Mouse (Mus musculus) skeletal muscle tissue, adult 2 months (tissue): ENCODE measurements around the gene Aldh18a1.
A peak's percentile ranks its signal among the peaks of the same experiment; 100 is the strongest.
"Not testable (repeated sequence)": the region's sequence is repeated elsewhere in the genome, so short reads cannot be mapped to it uniquely, and the experiment has no call there.

Source experiments
- DNase-seq: peaks from one replicate; pipeline ENCODE4 v3.0.0-alpha.2; 2012; ENCODE audit warnings: low read depth, low spot score

Gene Aldh18a1

GRCm38 (mm10) chr19:40588293-40588654 lies at the start of gene Aldh18a1:
Gene Aldh18a1, minus strand, starts transcription at chr19:40588463.
- peak; percentile 84 for DNase-seq

GRCm38 (mm10) chr19:40637601-40638000 lies 49.3 kb upstream of the Aldh18a1 start:
- peak; percentile 26 for DNase-seq

- DNase-seq, result peak; percentile 20
Observed at GRCm38 (mm10) chr19:40637091-40637490, 48.8 kb upstream of the Aldh18a1 start.

DNA sequence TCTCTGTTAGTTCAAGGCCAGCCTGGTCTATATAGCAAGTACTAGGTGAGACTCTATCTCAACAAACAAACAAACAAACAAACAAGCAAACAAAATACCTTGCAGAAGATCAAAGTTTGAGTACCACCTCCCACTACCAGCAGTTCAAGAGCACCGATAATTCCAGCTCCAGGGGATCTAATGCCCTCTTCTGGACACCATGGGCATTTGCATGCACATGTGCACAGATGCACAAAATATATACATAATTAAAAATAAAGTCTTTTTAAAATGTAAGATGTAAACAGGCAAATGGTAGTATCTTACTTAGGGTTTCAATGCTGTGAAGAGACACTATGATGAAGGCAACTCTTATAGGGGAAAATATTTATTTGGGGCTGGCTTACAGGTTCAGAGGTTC lies 44.9 kb upstream of the Aldh18a1 start:
- no peak for DNase-seq

DNA sequence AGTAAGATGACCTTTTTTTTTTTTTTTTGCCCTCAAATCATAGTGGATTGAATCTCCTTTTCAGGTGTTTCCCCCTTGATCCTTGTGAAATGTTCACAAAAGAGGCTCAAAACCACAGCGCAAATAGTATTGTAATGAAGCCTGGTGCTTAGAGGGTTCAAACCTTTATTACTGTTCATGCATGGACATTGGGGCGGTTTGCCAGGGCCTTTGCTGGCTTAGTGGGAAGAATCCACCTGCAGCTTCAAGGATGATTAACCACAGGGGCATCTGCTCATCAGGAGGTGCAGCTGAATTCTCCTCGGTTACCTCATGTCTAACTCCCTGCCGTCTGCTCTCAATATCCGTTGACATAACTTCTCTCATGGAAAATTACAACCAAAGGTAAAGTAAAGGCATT lies 44.4 kb upstream of the Aldh18a1 start:
- DNase-seq, result no peak

DNA sequence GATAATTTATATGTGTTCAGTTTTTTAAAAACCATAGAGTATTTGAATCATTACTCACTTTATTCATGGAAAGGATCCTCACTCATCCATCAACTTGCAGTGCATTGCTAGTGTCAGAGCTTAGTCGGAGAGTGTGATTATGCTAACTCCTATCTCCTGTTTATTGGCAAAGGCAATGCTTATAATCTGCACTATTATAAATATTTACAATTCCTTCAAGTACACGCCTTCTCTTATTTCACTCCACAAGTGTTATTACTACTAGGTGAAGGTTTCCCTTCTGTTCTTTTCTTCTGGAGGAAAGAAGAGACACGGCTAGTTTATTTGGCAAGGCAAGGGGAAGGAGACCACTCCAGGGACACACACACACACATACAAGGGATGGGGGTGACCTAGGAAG lies 43.9 kb upstream of the Aldh18a1 start:
- DNase-seq, result no peak

DNA sequence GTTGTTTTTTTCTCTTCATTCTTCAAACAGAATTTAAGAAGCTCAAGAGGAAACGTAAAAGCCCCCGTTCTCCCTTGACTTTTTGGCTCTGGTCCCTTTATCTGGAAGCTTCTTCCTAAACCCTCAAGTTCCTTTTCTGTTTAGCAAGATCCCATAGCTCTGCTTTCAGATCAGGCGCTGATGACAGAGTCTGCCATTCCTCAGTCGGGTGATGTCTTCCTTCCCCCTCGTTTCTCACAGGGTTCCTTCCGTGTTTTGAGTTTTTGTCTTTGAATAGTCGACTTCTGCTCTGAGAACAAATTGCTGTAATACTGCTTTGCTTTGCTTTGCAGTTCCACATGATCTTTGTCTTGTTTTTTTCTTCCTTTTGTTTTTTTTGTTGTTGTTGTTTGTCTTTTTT lies 42.3 kb upstream of the Aldh18a1 start:
- peak; percentile 35 for DNase-seq

GRCm38 (mm10) chr19:40630096-40630495 lies 41.8 kb upstream of the Aldh18a1 start:
- DNase-seq, result no peak

DNA sequence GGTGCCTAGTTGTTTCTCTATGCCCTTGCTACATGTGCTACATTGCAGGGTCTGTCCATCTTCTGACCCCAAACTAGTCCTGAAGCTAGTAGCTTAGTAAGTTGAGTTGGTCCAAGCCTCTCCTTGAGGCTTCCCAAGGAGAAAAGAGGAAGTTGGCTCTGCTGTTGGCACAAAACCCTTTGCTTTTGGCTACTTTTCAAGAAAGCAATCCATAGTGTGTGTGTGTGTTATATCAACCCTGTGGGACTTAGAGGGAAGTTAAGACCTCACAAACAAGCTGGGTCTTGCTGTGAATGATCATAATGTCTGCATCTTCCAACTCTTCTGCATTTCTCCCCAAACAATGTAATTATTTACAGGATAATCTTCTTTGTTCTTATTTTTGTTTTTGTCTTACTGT lies 40.7 kb upstream of the Aldh18a1 start:
- DNase-seq, result no peak

DNA sequence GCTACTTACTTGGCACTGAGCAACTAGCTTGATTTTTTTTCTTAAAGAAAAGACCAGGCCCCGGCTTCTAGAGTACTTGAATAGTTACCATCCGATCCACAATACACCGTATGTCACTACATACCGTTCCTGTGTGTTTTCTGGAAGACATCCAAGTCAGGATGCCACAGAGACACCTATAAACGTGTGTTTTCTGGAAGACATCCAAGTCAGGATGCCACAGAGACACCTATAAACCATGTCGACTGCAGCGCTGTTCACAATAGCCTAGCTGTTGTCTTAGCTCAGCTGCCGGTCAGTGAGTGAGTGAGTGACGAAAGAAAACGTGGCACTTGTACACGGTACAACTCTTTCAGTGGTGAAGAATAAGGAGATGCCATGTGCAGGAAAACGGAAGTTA lies 37.7 kb upstream of the Aldh18a1 start:
- DNase-seq, result no peak

DNA sequence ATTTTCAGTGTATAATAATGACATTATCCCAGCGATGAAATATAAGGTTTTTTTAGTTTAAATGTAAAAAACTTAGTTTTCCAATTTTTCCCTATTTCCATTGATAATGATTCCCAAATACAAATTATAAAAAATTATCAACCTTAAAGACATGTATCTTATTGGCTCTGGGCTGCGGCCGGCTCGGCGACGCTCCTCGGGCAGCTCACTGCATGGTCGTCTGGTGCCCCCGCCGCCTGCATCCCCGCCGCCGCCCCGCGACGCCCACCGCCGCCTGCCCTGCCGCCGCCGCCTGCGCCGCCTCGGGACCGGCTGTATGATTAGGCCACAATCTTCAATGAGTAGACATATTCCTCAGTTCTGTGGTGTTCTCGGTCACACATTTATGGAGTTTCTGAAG lies 33.4 kb upstream of the Aldh18a1 start:
- DNase-seq, result not testable (repeated sequence)

DNA sequence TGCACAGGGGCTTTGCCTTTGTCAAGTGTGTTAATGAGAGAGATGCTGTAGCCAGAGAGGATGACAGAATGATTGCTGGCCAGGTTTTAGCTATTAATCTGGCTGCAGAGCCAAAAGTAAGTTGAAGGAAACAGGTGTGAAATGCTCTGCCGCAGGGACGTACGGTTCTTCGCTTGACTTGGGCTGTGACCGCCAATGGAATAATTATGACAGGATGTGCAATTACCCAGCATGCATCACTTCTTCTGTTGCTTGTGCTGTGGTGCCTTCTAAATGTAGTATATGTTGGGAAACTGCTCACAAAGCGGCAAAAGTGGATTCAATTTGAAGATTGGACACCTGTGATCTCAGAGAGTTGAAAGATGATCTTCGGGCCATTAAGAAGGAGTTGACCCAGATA lies 27.8 kb upstream of the Aldh18a1 start:
- DNase-seq, result no peak

DNA sequence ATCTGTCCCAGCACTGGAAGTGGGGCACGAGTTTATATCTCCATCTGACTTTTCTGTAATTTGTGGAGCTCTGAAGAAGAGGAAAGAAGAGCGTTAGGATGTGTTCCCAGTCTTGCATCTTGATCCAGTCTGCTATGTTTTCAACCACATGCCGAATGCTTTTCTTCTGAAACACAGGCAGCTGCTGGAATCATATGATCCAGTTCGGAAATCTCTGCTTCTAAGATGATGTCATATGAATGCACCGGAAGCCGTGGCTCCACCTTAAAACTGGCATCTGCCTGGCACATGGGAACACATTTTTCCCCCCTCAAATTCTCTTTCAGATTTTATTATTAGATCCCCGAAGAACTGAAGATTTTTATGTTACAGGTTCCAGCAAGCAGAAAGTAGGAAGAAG lies 26.5 kb upstream of the Aldh18a1 start:
- DNase-seq, result no peak

- peak; percentile 97 for DNase-seq
Observed at GRCm38 (mm10) chr19:40611830-40612506, 23.7 kb upstream of the Aldh18a1 start, which contains the start of the genes Tctn3 and Entpd1. Gene Tctn3, minus strand, starts transcription at chr19:40612233. Gene Entpd1, plus strand, starts transcription at chr19:40612366.

GRCm38 (mm10) chr19:40607676-40608075 lies 19.4 kb upstream of the Aldh18a1 start:
- DNase-seq, result no peak

DNA sequence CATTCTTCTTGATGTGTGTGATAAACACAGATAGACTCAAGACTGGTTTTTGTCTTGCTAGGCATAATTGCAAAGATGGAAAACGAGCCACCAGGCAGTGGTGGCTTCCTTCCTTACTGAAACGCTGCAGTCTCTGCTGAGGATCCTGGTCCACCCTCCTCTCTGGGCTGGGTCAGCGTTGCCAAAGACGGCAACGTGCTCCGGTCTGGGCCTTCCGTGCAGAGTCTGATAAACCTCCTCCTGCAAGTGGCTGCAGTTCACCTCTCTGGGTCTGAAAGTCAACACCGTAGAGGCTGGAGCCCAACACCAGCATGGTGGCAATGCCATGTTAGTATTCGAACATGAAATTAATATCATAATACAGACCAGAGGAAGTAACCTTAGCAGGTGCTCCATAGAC lies 16.9 kb upstream of the Aldh18a1 start:
- DNase-seq, result no peak

- no peak for DNase-seq
Observed at GRCm38 (mm10) chr19:40601870-40602269, 13.6 kb upstream of the Aldh18a1 start.

GRCm38 (mm10) chr19:40600846-40601245 lies 12.6 kb upstream of the Aldh18a1 start:
- not testable (repeated sequence) for DNase-seq

- DNase-seq, result no peak
Observed at GRCm38 (mm10) chr19:40595831-40596230, 7.6 kb upstream of the Aldh18a1 start.

GRCm38 (mm10) chr19:40595231-40595630 lies 7.0 kb upstream of the Aldh18a1 start:
- no peak for DNase-seq

GRCm38 (mm10) chr19:40589530-40589880 lies 1.2 kb upstream of the Aldh18a1 start:
- DNase-seq, result no peak

- DNase-seq, result peak; percentile 60
Observed at GRCm38 (mm10) chr19:40588847-40589529, 725 bp upstream of the Aldh18a1 start.
